Mouse (Mus musculus) heart, postnatal 0 days (tissue): ENCODE data around the gene Hyou1.

Experiments used
- CTCF ChIP-seq: IDR thresholded peaks from 2 replicates; pipeline ENCODE4 v1.5.1; 2016; ENCODE audit warnings: antibody characterized with exemption, control low read depth, low read depth
- EP300 ChIP-seq: IDR thresholded peaks from 2 replicates; pipeline ENCODE4 v1.6.1; 2016; ENCODE audit warnings: antibody characterized with exemption, low read depth

DNA sequence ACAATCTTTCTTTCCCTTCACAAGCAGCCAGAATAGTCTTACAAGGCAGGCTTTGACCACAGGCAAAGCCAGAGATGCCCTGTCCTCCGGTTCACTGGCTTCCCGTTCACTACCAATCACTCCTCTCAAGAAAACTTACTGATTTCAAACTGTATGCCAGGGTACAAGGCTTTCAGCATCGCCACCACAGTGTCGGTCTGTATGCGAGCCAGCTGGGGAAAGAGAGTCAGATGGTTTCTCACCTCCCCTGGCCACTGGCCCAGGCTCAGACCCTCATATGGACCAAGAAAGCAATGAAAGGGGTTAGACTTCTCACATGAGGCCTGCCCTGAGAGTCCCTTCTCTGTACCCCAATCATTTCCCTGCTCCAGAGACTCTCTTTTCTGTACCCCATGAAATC lies 37.8 kb upstream of the Hyou1 start:
- TF ChIP-seq CTCF (no peak), EP300 (no peak)
